Mouse (Mus musculus) C2C12 (cell line): ENCODE results near the gene Mtrex.

Experiments
- CEBPB ChIP-seq: IDR thresholded peaks from one replicate; pipeline ENCODE4 v1.6.1; 2011; ENCODE audit warnings: low read depth, mild to moderate bottlenecking, control low read depth, moderate library complexity
- CTCF ChIP-seq: IDR thresholded peaks from one replicate; pipeline ENCODE4 v1.5.1; 2011; ENCODE audit not compliant: control insufficient read depth, insufficient read depth, insufficient read length
- FOSL1 ChIP-seq: IDR thresholded peaks from one replicate; pipeline ENCODE4 v1.8.0; 2011; ENCODE audit warnings: mild to moderate bottlenecking, low read length; ENCODE audit not compliant: poor library complexity, insufficient read depth, severe bottlenecking
- MAX ChIP-seq: IDR thresholded peaks from one replicate; pipeline ENCODE4 v1.6.1; 2011; ENCODE audit warnings: mild to moderate bottlenecking, control low read depth
- MYOG ChIP-seq: IDR thresholded peaks from one replicate; pipeline ENCODE4 v1.6.1; 2011; ENCODE audit not compliant: control insufficient read depth, insufficient read length; ENCODE audit errors: extremely low read depth
- USF1 ChIP-seq: IDR thresholded peaks from one replicate; pipeline ENCODE4 v1.6.1; 2011; ENCODE audit warnings: low read depth, mild to moderate bottlenecking, control low read depth, moderate library complexity

- TF ChIP-seq CEBPB, result no peak
- TF ChIP-seq CTCF, result no peak
- no peak for TF ChIP-seq MYOG
- no peak for TF ChIP-seq MAX
- TF ChIP-seq FOSL1, result no peak
- no peak for TF ChIP-seq USF1
These were observed 66.3 kb downstream of the Mtrex start for GRCm38 (mm10) chr13:112860911-112861310.
